Mouse (Mus musculus): ENCODE results near the gene Mat2b. TPM values are rescaled to one million over a fixed set of nuclear protein-coding genes. Genes with fewer than 3 reads are reported as not detected.

Mat2b gene
- polyA plus RNA-seq, 1 experiment from 2014 or later, result 104 TPM

GRCm38 (mm10) chr11:40694311-40695087 is 504 bp downstream of the Mat2b start:
- H3K9me3 ChIP-seq, result no peaks in the 10 kb centered on the region

GRCm38 (mm10) chr11:40693366-40693951 is 1.5 kb downstream of the Mat2b start:
- peak overlapping the region; percentile 84 for H3K4me3 ChIP-seq (replicated peaks)
- H3K9me3 ChIP-seq, result no peaks in the 10 kb centered on the region
- H3K27ac ChIP-seq, result peak overlapping the region; percentile 98
- ATAC-seq (ENCODE audit: insufficient number of reproducible peaks, insufficient read depth, low FRiP score, low TSS enrichment, low read depth), result peak; percentile 12; the same call in 1 of the 2 replicates
- under 1% methylated on average over 16 of the region's 16 CpGs for WGBS
- peak overlapping the region; percentile 73 for H3K9ac ChIP-seq (replicated peaks)
- peaks cover 3% of the 10 kb centered on the region; the same call in 1 of the 2 replicates for H3K36me3 ChIP-seq
- H3K4me1 ChIP-seq (replicated peaks), result peaks cover 24% of the 10 kb centered on the region
- no peaks in the 10 kb centered on the region for H3K27me3 ChIP-seq
- peak overlapping the region; percentile 85 for H3K4me2 ChIP-seq

More at GRCm38 (mm10) chr11:40694311-40695087, 504 bp downstream of the Mat2b start:
- ATAC-seq (ENCODE audit: insufficient number of reproducible peaks, insufficient read depth, low FRiP score, low TSS enrichment, low read depth), result peak; percentile 39
- Histone ChIP-seq H3K9ac (replicated peaks) (peak overlapping the region; percentile 73), H3K4me3 (replicated peaks) (peak overlapping the region; percentile 84), H3K27me3 (no peaks in the 10 kb centered on the region), H3K36me3 (peaks cover 3% of the 10 kb centered on the region; the same call in 1 of the 2 replicates), H3K4me1 (replicated peaks) (peaks cover 22% of the 10 kb centered on the region), H3K27ac (peak overlapping the region; percentile 98), H3K4me2 (peak overlapping the region; percentile 85)
- under 1% methylated on average over 31 of the region's 31 CpGs for WGBS

GRCm38 (mm10) chr11:40692511-40693365 is 2.3 kb downstream of the Mat2b start:
- H3K4me1 ChIP-seq (replicated peaks), result peaks cover 24% of the 10 kb centered on the region
- H3K9ac ChIP-seq (replicated peaks), result peak overlapping the region; percentile 73
- H3K27ac ChIP-seq, result peak overlapping the region; percentile 98
- peak; percentile 93 for ATAC-seq (ENCODE audit: insufficient number of reproducible peaks, insufficient read depth, low FRiP score, low TSS enrichment, low read depth)
- no peaks in the 10 kb centered on the region for H3K27me3 ChIP-seq
- peak overlapping the region; percentile 85 for H3K4me2 ChIP-seq
- peaks cover 7% of the 10 kb centered on the region; the same call in 1 of the 2 replicates for H3K36me3 ChIP-seq
- peak overlapping the region; percentile 84 for H3K4me3 ChIP-seq (replicated peaks)
- H3K9me3 ChIP-seq, result no peaks in the 10 kb centered on the region
- under 1% methylated on average over 36 of the region's 36 CpGs for WGBS

DNA sequence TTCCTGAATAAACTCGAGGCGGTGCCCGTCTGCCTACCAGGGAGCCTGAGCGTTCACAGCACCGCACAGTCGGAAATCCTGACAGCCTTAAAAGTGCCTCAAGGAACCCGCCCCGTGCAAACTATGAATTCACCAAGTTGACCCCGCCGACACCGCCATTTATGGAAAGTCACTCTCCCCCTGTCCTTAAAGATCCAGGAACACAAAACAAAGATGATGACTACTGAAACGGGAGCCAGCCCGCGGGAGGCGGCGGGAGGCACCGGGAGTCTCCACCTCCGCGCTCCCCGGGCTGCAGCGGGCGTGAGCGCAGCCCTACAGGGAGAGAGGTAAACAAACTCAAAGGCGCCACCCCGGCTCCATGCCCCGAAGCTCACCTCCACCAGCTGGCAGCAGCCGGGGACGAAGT is 2.9 kb downstream of the Mat2b start:
- Histone ChIP-seq H3K36me3 (peaks cover 12% of the 10 kb centered on the region), H3K27me3 (no peaks in the 10 kb centered on the region), H3K4me1 (replicated peaks) (peaks cover 24% of the 10 kb centered on the region), H3K4me3 (replicated peaks) (peak overlapping the region; percentile 84), H3K9me3 (no peaks in the 10 kb centered on the region), H3K27ac (peak overlapping the region; percentile 98), H3K9ac (replicated peaks) (peak overlapping the region; percentile 73), H3K4me2 (peak overlapping the region; percentile 85)
- under 1% methylated on average over 28 of the region's 28 CpGs for WGBS
- ATAC-seq (ENCODE audit: insufficient number of reproducible peaks, insufficient read depth, low FRiP score, low TSS enrichment, low read depth), result peak; percentile 40

DNA sequence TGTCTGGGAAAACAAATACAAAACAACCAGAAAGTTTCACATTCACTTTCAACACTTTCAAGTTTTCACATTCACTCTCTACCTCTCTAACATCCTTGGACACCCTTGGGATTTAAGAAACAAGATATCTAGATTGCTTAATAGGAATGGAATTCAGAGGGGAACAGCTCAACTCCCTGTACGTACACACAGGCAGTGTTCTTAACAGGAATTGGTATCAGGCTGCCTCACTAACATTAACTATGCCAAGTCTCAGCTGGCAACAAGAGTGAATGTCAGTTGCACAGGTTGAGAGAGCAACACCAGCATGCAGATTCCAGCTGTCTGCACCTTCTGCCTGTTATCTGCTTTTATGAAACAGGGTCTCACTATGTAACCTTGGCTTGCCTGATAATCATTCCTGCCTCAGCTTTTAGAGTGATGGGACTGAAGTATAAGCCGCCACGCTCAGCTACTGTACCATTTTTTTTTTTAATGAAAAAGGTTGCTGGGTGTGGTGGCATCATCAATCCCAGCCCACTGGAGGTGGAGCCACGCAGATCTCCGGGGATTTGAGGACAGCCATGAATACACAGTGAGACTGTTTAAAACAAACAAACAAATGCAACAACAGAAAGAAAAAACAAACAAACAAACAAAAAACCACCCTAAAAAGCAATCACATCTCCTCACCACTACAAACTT is 4.4 kb downstream of the Mat2b start:
- H3K9me3 ChIP-seq, result no peaks in the 10 kb centered on the region
- no peak overlapping the region for H3K4me3 ChIP-seq (replicated peaks)
- H3K27me3 ChIP-seq, result no peaks in the 10 kb centered on the region
- H3K27ac ChIP-seq, result no peak overlapping the region
- H3K4me2 ChIP-seq, result peak overlapping the region; percentile 85
- ATAC-seq (ENCODE audit: insufficient number of reproducible peaks, insufficient read depth, low FRiP score, low TSS enrichment, low read depth), result no peak
- no peak overlapping the region for H3K9ac ChIP-seq (replicated peaks)
- WGBS, result 75% methylated on average over 5 of the region's 5 CpGs
- H3K36me3 ChIP-seq, result peaks cover 27% of the 10 kb centered on the region
- peaks cover 24% of the 10 kb centered on the region for H3K4me1 ChIP-seq (replicated peaks)

GRCm38 (mm10) chr11:40683295-40683694 is 11.7 kb downstream of the Mat2b start:
- no peak for ATAC-seq (ENCODE audit: insufficient number of reproducible peaks, insufficient read depth, low FRiP score, low TSS enrichment, low read depth)
- no peak overlapping the region for H3K9ac ChIP-seq (replicated peaks)
- H3K4me1 ChIP-seq (replicated peaks), result no peaks in the 10 kb centered on the region
- no peaks in the 10 kb centered on the region for H3K27me3 ChIP-seq
- H3K36me3 ChIP-seq, result peaks cover 91% of the 10 kb centered on the region
- no peak overlapping the region for H3K4me3 ChIP-seq (replicated peaks)
- no peaks in the 10 kb centered on the region for H3K9me3 ChIP-seq
- no peak overlapping the region for H3K27ac ChIP-seq
- H3K4me2 ChIP-seq, result no peak overlapping the region
- WGBS, result 52% methylated on average over 3 of the region's 3 CpGs

GRCm38 (mm10) chr11:40682456-40682855 is 12.5 kb downstream of the Mat2b start:
- WGBS, result 91% methylated on average over 3 of the region's 3 CpGs
- peaks cover 93% of the 10 kb centered on the region for H3K36me3 ChIP-seq
- H3K27ac ChIP-seq, result no peak overlapping the region
- no peak overlapping the region for H3K9ac ChIP-seq (replicated peaks)
- H3K4me2 ChIP-seq, result no peak overlapping the region
- 0 out of 2 replicates have a peak, but pooled peaks cover 2% of the 10 kb centered on the region for H3K9me3 ChIP-seq
- no peaks in the 10 kb centered on the region for H3K4me1 ChIP-seq (replicated peaks)
- H3K27me3 ChIP-seq, result no peaks in the 10 kb centered on the region
- H3K4me3 ChIP-seq (replicated peaks), result no peak overlapping the region
- ATAC-seq (ENCODE audit: insufficient number of reproducible peaks, insufficient read depth, low FRiP score, low TSS enrichment, low read depth), result no peak

DNA sequence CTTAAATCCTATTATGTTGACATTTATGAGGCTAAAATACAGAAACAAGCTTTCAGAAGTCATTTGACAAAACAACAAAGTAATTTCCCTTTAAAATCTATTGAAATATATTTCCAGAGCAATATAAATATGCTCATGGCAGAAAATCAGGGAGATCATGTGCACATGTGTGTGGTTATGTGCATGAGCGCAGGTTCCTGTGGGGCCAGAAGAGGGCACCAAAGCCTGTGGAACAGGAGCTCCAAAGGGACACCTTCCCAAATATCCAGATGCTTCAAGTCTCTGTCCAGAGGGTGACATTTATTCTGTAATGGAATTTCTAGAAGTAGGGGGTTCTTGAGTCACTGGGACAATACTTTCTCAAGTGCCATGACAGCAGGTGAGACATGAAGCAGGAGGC is 17.8 kb downstream of the Mat2b start:
- H3K9me3 ChIP-seq, result 0 out of 2 replicates have a peak, but pooled peaks cover 6% of the 10 kb centered on the region
- H3K36me3 ChIP-seq, result peaks cover 57% of the 10 kb centered on the region
- H3K4me1 ChIP-seq (replicated peaks), result no peaks in the 10 kb centered on the region
- H3K4me2 ChIP-seq, result no peak overlapping the region
- no peak overlapping the region for H3K4me3 ChIP-seq (replicated peaks)
- ATAC-seq (ENCODE audit: insufficient number of reproducible peaks, insufficient read depth, low FRiP score, low TSS enrichment, low read depth), result no peak
- no peaks in the 10 kb centered on the region for H3K27me3 ChIP-seq
- H3K27ac ChIP-seq, result no peak overlapping the region
- no peak overlapping the region for H3K9ac ChIP-seq (replicated peaks)
- 97% methylated on average over 1 of the region's 1 CpGs for WGBS

DNA sequence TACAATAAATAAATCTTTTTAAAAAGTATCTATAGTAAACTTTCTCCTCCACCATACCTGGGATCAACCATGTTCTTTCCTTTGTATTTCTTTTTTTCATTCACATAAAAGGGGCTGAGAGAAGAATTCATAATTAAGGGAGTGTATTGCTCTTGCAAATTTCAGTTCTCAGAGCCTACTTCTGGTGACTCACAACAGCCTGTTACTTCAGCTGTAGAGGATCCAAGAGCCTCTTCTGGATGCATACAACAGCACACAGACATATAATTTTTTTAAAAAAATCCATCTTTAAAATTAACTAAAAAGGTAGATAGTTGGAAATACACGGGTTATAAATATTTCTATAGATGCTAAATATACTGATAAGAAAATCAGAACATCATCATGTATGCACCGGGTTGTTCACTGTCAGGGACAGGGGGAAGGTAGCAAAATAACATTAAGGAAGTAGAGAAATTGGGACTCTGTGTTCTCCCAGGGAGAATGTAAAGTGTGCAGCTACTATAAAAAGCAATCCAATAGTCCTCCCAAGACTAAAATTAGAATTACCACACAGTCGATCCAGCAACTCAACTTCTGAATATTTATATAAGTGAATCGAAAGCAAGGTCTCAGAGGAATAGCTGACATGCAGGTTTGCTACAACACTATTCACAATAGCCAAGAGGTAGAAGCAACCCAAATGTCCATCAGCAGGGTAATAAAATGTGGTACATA is 19.8 kb downstream of the Mat2b start:
- Histone ChIP-seq H3K4me2 (no peak overlapping the region), H3K4me1 (replicated peaks) (no peaks in the 10 kb centered on the region), H3K27ac (no peak overlapping the region), H3K27me3 (no peaks in the 10 kb centered on the region), H3K36me3 (peaks cover 39% of the 10 kb centered on the region), H3K4me3 (replicated peaks) (no peak overlapping the region), H3K9ac (replicated peaks) (no peak overlapping the region), H3K9me3 (0 out of 2 replicates have a peak, but pooled peaks cover 6% of the 10 kb centered on the region)
- no peak for ATAC-seq (ENCODE audit: insufficient number of reproducible peaks, insufficient read depth, low FRiP score, low TSS enrichment, low read depth)
- WGBS, result 87% methylated on average over 4 of the region's 4 CpGs

All from limb, embryonic 12.5 days (tissue).